Mouse (Mus musculus) midbrain, embryonic 12.5 days (tissue): ENCODE results near the gene Adam22. TPM values are rescaled to one million over a fixed set of nuclear protein-coding genes. Genes with fewer than 3 reads are reported as not detected.
"Not testable (repeated sequence)": the region's sequence is repeated elsewhere in the genome, so short reads cannot be mapped to it uniquely, and the experiment has no call there.

ENCODE experiments used
- ATAC-seq: fragments of 200-750 bp; cut with Nextera tagmentation; 2 replicates; pipeline ENCODE4 v1.8.0; 2017; ENCODE audit warnings: low read depth, moderate TSS enrichment, moderate library complexity; ENCODE audit not compliant: low FRiP score
- H3K27ac ChIP-seq: fragments of 300-500 bp; sonication (generic); replicated peaks from 2 replicates; pipeline ENCODE4 v1.5.1; 2016; ENCODE audit warnings: mild to moderate bottlenecking
- H3K27me3 ChIP-seq: fragments of 300-500 bp; sonication (generic); 2 replicates; pipeline ENCODE4 v1.6.1; 2016; ENCODE audit warnings: mild to moderate bottlenecking
- H3K36me3 ChIP-seq: fragments of 300-500 bp; sonication (generic); 2 replicates; pipeline ENCODE4 v1.6.1; 2016
- H3K4me1 ChIP-seq: fragments of 300-500 bp; sonication (generic); 2 replicates; pipeline ENCODE4 v1.6.1; 2016
- H3K4me2 ChIP-seq: fragments of 300-500 bp; sonication (generic); replicated peaks from 2 replicates; pipeline ENCODE4 v1.6.1; 2016; ENCODE audit warnings: mild to moderate bottlenecking, moderate library complexity
- H3K4me3 ChIP-seq: fragments of 300-500 bp; sonication (generic); 2 replicates; pipeline ENCODE4 v1.5.1; 2016; ENCODE audit warnings: mild to moderate bottlenecking
- H3K9ac ChIP-seq: fragments of 300-500 bp; sonication (generic); replicated peaks from 2 replicates; pipeline ENCODE4 v1.6.1; 2016; ENCODE audit warnings: mild to moderate bottlenecking, moderate library complexity
- H3K9me3 ChIP-seq: fragments of 300-500 bp; sonication (generic); 2 replicates; pipeline ENCODE4 v1.6.1; 2016; ENCODE audit warnings: mild to moderate bottlenecking
- WGBS: fragments of 180-500 bp; shearing (Covaris S2); methylation state at CpG from one replicate; pipeline ENCODE4 v1.1.7; 2016; 5-methylcytosine and 5-hydroxymethylcytosine counted together
- polyA plus RNA-seq: library from polyadenylated mRNA; unstranded; fragments of >200 nt; fragmentation: Nextera tagmentation; extraction: Ambion mirVana; gene quantifications from 2 replicates; pipeline ENCODE4 v1.2.1, GENCODE M21; 2016

The Adam22 gene
- polyA plus RNA-seq, 1 experiment from 2014 or later = 20.5 TPM

DNA sequence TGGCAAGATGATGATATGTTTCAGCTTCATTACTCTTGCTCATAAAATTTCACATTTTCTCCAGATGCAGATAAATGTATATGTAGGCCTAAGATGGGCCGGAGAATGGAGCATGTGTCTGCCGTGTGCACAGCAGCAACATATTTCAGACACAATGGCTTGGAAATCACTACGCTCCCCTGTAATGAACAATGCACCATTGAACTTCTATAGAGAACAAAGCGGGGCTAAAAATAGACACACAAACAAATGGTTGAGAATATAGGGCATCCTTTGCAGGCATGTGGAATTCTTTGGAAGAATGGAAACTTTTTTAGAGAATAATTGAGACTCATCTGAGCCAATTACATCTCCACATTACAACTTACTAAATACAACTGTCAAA, 143.6 kb downstream of the Adam22 start:
- ATAC-seq = no peak
- H3K36me3 ChIP-seq = no peaks in the 10 kb centered on the region
- 65% methylated on average over 4 of the region's 4 CpGs for WGBS
- no peaks in the 10 kb centered on the region for H3K9me3 ChIP-seq
- H3K9ac ChIP-seq = no peak overlapping the region
- H3K4me1 ChIP-seq = no peaks in the 10 kb centered on the region
- no peak overlapping the region for H3K27ac ChIP-seq
- H3K4me2 ChIP-seq = no peak overlapping the region
- H3K4me3 ChIP-seq = no peak overlapping the region
- no peaks in the 10 kb centered on the region for H3K27me3 ChIP-seq

DNA sequence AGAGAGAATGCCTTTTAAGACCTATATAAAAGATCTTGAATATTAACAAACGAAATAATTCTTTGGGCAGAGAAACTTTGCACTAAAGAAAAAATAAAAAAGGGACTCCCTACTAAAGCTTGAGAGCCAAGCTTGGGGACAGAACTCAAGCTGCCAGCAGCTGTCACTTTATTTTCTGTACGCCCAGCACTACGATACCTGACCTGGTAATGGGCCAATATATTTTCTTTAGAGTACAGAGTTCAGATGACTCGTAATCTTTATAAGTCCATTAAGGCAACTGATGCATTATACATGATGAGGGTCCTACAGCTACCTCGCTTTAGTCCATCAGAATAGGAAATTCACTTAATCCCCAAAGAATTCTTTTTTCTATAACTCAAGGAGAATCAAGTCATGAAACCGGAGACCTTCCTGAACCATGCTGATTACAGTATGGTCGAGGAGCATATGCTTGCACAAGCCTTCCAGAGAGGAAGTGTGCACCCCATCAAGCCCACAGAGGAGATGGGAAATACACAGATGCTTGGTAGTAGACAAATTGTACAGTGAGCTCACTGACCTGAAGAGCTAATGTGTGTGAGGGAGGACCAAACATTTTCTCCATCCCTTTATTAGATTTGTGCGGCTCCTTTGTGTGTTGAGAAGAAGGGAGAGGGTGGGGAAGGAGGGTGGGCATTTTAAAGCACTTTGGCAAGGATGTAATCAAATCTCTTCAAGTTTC, 144.2 kb downstream of the Adam22 start:
- H3K27ac ChIP-seq = no peak overlapping the region
- H3K9me3 ChIP-seq = no peaks in the 10 kb centered on the region
- no peak for ATAC-seq
- H3K4me3 ChIP-seq = no peak overlapping the region
- H3K27me3 ChIP-seq = no peaks in the 10 kb centered on the region
- H3K4me1 ChIP-seq = no peaks in the 10 kb centered on the region
- H3K9ac ChIP-seq = no peak overlapping the region
- 82% methylated on average over 8 of the region's 8 CpGs for WGBS
- no peaks in the 10 kb centered on the region for H3K36me3 ChIP-seq
- no peak overlapping the region for H3K4me2 ChIP-seq

DNA sequence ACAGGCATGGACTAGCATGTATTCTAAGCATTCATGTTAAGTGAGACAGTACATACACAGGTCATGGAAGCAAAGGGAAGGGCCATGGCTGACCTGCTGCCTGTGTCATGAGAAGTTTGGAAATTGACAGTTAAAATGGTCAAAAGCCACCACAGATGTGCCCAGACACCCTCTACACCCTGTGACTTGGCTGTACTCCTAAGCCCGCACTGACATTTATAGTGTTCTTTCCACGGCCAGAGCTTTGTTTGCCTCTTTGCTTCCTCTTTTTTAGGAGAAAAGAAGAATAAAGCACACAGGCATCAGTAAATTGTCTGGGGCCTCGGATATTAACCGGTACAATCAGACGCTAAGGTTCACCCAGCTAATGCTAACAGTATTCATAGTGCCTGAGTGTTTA, 146.3 kb downstream of the Adam22 start:
- 92% methylated on average over 5 of the region's 5 CpGs for WGBS
- Histone ChIP-seq H3K9me3 (no peaks in the 10 kb centered on the region), H3K4me3 (no peak overlapping the region), H3K27ac (no peak overlapping the region), H3K9ac (no peak overlapping the region), H3K36me3 (no peaks in the 10 kb centered on the region), H3K4me1 (no peaks in the 10 kb centered on the region), H3K4me2 (no peak overlapping the region), H3K27me3 (no peaks in the 10 kb centered on the region)
- no peak for ATAC-seq

- 68% methylated on average over 1 of the region's 1 CpGs for WGBS
- H3K4me2 ChIP-seq = no peak overlapping the region
- no peaks in the 10 kb centered on the region for H3K4me1 ChIP-seq
- H3K9ac ChIP-seq = no peak overlapping the region
- H3K27me3 ChIP-seq = no peaks in the 10 kb centered on the region
- H3K9me3 ChIP-seq = no peaks in the 10 kb centered on the region
- no peak overlapping the region for H3K27ac ChIP-seq
- no peak overlapping the region for H3K4me3 ChIP-seq
- no peak for ATAC-seq
- H3K36me3 ChIP-seq = no peaks in the 10 kb centered on the region
Observed at GRCm38 (mm10) chr5:8215841-8216240, 152.1 kb downstream of the Adam22 start.

DNA sequence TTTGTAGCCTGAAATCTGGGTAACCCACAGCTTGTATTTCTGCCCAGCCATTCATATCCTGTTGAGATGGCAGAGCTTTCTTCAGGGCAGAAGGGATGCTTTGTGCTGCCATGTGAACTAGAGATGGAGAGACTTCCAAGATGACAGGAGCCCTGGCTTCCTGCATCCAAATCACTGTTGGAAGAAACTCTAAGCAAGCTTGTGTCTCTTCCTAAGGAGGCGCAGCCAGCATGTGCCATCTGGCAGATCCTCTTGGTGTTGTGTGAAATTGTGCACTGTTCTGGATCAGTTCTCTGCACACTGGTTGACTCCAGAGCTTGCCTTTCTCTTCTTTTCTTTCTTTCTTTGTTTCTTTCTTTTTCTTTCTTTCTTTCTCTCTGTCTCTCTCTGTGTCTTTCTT, 183.0 kb downstream of the Adam22 start:
- H3K4me3 ChIP-seq, H3K36me3 ChIP-seq, H3K4me2 ChIP-seq, H3K27me3 ChIP-seq, H3K9ac ChIP-seq, H3K4me1 ChIP-seq, ATAC-seq, H3K27ac ChIP-seq, H3K9me3 ChIP-seq: not testable (repeated sequence)
- WGBS = 96% methylated on average over 1 of the region's 1 CpGs

- Histone ChIP-seq H3K4me1 (no peaks in the 10 kb centered on the region), H3K27ac (no peak overlapping the region), H3K9me3 (no peaks in the 10 kb centered on the region), H3K36me3 (no peaks in the 10 kb centered on the region), H3K9ac (no peak overlapping the region), H3K4me2 (no peak overlapping the region), H3K27me3 (no peaks in the 10 kb centered on the region), H3K4me3 (no peak overlapping the region)
- ATAC-seq = no peak
- WGBS = 83% methylated on average over 1 of the region's 1 CpGs
Observed at GRCm38 (mm10) chr5:8180646-8181045, 187.3 kb downstream of the Adam22 start.

GRCm38 (mm10) chr5:8178111-8178510, 189.8 kb downstream of the Adam22 start:
- Histone ChIP-seq H3K9ac (no peak overlapping the region), H3K27ac (no peak overlapping the region), H3K4me1 (no peaks in the 10 kb centered on the region), H3K4me3 (no peak overlapping the region), H3K4me2 (no peak overlapping the region), H3K27me3 (no peaks in the 10 kb centered on the region), H3K36me3 (no peaks in the 10 kb centered on the region), H3K9me3 (no peaks in the 10 kb centered on the region)
- ATAC-seq = no peak
- 89% methylated on average over 17 of the region's 17 CpGs for WGBS

DNA sequence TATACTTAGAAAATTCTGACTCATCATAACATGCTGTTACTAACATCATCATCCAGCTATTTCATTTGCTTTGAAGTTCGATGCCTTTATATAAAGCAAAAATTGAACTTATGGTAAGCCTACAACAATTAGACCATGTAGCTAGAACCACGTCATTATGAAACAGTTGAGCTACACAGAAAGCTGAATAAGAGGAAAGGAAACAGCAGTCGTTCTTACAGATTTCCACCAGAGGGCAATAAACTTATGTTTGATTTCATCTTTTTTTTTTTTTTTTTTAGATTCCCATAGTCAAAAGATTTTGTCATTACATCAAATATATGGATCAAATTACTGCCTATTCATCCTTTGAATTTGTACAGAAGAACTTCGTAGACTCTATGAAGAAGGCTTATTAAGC, 203.2 kb downstream of the Adam22 start:
- H3K36me3 ChIP-seq = no peaks in the 10 kb centered on the region
- no peak overlapping the region for H3K27ac ChIP-seq
- H3K4me2 ChIP-seq = no peak overlapping the region
- 57% methylated on average over 4 of the region's 4 CpGs for WGBS
- H3K4me3 ChIP-seq = no peak overlapping the region
- H3K27me3 ChIP-seq = no peaks in the 10 kb centered on the region
- no peak overlapping the region for H3K9ac ChIP-seq
- H3K9me3 ChIP-seq = no peaks in the 10 kb centered on the region
- ATAC-seq = no peak
- H3K4me1 ChIP-seq = no peaks in the 10 kb centered on the region

- H3K9me3 ChIP-seq = no peaks in the 10 kb centered on the region
- WGBS = 90% methylated on average over 1 of the region's 1 CpGs
- no peaks in the 10 kb centered on the region for H3K27me3 ChIP-seq
- H3K36me3 ChIP-seq = no peaks in the 10 kb centered on the region
- ATAC-seq = no peak
- no peak overlapping the region for H3K9ac ChIP-seq
- H3K4me1 ChIP-seq = no peaks in the 10 kb centered on the region
- H3K4me2 ChIP-seq = no peak overlapping the region
- no peak overlapping the region for H3K4me3 ChIP-seq
- H3K27ac ChIP-seq = no peak overlapping the region
Observed at GRCm38 (mm10) chr5:8151645-8152044, 216.3 kb downstream of the Adam22 start.

DNA sequence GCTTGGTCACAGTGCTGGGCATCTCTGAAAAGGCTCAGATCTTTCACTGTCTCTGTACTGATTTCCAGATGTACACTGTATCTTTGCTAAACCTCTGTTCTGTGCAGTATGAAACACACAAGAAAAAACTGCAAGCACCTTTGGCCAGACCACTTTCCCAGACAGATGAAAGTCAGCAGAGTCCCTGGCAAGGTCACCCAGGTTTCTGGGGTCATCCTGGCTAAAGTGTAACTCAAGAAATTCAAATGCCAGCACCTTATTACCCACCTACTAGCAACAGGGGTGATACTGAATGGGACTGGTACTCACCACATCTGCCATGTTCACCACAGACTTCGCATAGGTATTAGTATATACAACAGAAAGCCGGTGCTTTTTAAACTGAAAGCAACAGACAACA, 221.8 kb downstream of the Adam22 start:
- 98% methylated on average over 2 of the region's 2 CpGs for WGBS
- Histone ChIP-seq H3K9me3 (no peaks in the 10 kb centered on the region), H3K9ac (no peak overlapping the region), H3K4me3 (no peak overlapping the region), H3K36me3 (no peaks in the 10 kb centered on the region), H3K27me3 (no peaks in the 10 kb centered on the region), H3K4me1 (no peaks in the 10 kb centered on the region), H3K4me2 (no peak overlapping the region), H3K27ac (no peak overlapping the region)
- no peak for ATAC-seq

- H3K36me3 ChIP-seq = no peaks in the 10 kb centered on the region
- H3K9ac ChIP-seq = no peak overlapping the region
- WGBS = 22% methylated on average over 5 of the region's 5 CpGs
- no peak overlapping the region for H3K4me3 ChIP-seq
- ATAC-seq = no peak
- H3K27ac ChIP-seq = no peak overlapping the region
- H3K27me3 ChIP-seq = no peaks in the 10 kb centered on the region
- no peaks in the 10 kb centered on the region for H3K4me1 ChIP-seq
- no peak overlapping the region for H3K4me2 ChIP-seq
- H3K9me3 ChIP-seq = no peaks in the 10 kb centered on the region
Observed at GRCm38 (mm10) chr5:8145473-8145872, 222.5 kb downstream of the Adam22 start.

GRCm38 (mm10) chr5:8132546-8132945, 235.4 kb downstream of the Adam22 start:
- no peaks in the 10 kb centered on the region; the same call in 1 of the 2 replicates for H3K36me3 ChIP-seq
- ATAC-seq = no peak
- 82% methylated on average over 5 of the region's 5 CpGs for WGBS

DNA sequence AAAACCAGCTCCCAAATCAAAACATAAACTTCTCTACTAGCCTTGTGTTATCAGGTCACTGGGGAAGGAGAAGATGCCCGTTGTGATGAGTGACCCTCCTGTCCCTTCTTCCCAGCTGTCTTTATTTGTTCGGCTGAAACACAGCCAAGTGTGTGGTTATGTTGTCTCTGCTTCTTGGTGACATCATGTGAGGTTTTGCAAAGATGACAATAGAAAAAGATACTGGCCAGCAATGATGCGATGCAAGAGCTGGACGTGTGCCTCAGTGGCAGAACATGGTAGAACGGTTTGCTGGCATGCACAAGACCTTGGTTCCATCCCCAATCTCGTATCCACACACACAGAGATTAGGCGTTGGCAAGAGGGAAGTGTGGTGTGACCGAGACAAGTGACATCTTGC, 236.0 kb downstream of the Adam22 start:
- H3K4me1 ChIP-seq = no peaks in the 10 kb centered on the region
- H3K4me3 ChIP-seq = no peak overlapping the region
- no peaks in the 10 kb centered on the region for H3K9me3 ChIP-seq

More at GRCm38 (mm10) chr5:8132546-8132945, 235.4 kb downstream of the Adam22 start:
- H3K27me3 ChIP-seq = no peaks in the 10 kb centered on the region
- H3K4me2 ChIP-seq = no peak overlapping the region
- H3K4me3 ChIP-seq = no peak overlapping the region
- H3K9me3 ChIP-seq = no peaks in the 10 kb centered on the region
- H3K27ac ChIP-seq = no peak overlapping the region
- no peak overlapping the region for H3K9ac ChIP-seq
- H3K4me1 ChIP-seq = no peaks in the 10 kb centered on the region

More for the DNA sequence above, 236.0 kb downstream of the Adam22 start:
- Histone ChIP-seq H3K4me2 (no peak overlapping the region), H3K27me3 (no peaks in the 10 kb centered on the region), H3K36me3 (no peaks in the 10 kb centered on the region; the same call in 1 of the 2 replicates), H3K27ac (no peak overlapping the region), H3K9ac (no peak overlapping the region)
- WGBS = 89% methylated on average over 8 of the region's 8 CpGs
- ATAC-seq = no peak
